Mouse (Mus musculus): Measurements from ENCODE around the gene Dusp7. TPM values are rescaled to one million over a fixed set of nuclear protein-coding genes. Genes with fewer than 3 reads are reported as not detected.

Gene Dusp7
- polyA plus RNA-seq, 1 experiment from 2014 or later = 16.9 TPM

DNA sequence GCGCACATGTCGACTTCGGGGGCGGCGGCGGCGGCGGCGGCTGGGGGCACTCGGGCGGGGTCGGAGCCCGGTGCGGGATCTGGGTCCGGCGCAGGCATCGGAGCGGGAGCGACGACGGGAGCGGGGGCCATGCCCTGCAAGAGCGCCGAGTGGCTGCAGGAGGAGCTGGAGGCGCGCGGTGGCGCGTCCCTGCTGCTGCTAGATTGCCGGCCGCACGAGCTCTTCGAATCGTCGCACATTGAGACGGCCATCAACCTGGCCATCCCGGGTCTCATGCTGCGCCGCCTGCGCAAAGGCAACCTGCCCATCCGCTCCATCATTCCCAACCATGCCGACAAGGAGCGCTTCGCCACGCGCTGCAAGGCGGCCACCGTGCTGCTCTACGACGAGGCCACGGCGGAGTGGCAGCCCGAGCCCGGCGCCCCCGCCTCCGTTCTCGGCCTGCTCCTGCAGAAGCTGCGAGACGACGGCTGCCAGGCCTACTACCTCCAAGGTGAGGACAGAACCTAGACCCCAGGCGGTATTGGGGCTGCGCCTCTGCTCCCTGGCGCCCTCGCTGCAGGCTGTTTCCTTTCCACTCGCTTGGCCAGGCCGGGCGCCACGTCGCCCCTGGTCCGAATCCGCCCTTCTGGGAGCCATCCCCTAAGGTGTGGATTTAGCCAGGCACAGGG, 534 bp downstream of the Dusp7 start:
- under 1% methylated on average over 72 of the region's 72 CpGs for WGBS
- H3K27ac ChIP-seq (ENCODE audit: poor library complexity, severe bottlenecking) = peak overlapping the region; percentile 92
- 0 out of 2 replicates have a peak, but pooled peaks have one; percentile 5 for ATAC-seq (ENCODE audit: insufficient number of reproducible peaks, low FRiP score)
- peaks cover 29% of the 10 kb centered on the region for H3K36me3 ChIP-seq
- H3K9me3 ChIP-seq (replicated peaks) = no peaks in the 10 kb centered on the region
- H3K4me3 ChIP-seq = peak overlapping the region; percentile 80
- H3K4me1 ChIP-seq (replicated peaks) = peaks cover 57% of the 10 kb centered on the region
- H3K4me2 ChIP-seq = peak overlapping the region; percentile 94
- H3K9ac ChIP-seq = peak overlapping the region; percentile 91
- no peaks in the 10 kb centered on the region for H3K27me3 ChIP-seq (replicated peaks)

DNA sequence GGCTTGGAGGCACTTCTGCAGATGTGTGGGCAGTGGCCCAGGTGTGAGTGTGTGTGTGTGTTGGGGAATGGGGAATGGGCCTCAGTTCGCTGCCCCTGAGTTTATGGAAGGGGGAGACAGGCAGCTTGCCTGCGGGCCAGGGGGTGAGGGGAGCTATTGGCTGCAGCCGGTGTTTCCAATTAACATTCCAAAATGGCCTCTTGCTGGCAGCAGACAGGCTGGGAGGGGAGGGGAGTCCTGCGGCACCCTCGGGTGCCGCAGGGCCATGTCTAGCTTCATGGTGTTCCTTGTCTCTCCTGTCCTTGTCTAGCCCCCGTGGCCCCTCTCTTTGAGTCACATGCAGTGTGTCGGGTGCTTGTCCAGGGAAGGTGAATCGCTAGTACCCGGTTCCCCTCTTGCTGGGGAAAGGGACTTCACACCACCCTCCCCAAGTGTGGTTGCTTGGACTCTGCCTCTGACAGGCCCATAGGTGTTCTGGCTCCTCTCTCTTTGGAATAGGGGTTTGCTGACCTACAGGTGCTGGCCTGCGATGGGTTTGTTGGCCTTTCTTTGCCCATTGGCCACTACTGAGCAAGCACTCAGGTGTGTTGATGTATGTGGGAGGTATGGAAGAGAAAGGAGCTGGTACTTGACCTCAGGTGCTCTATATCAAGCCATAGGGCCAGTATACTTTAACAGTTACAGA, 1.5 kb downstream of the Dusp7 start:
- Histone ChIP-seq H3K9ac (peak overlapping the region; percentile 91), H3K36me3 (peaks cover 36% of the 10 kb centered on the region), H3K4me2 (peak overlapping the region; percentile 94), H3K27me3 (replicated peaks) (no peaks in the 10 kb centered on the region), H3K9me3 (replicated peaks) (no peaks in the 10 kb centered on the region), H3K27ac (ENCODE audit: poor library complexity, severe bottlenecking) (peak overlapping the region; percentile 92), H3K4me3 (peak overlapping the region; percentile 80), H3K4me1 (replicated peaks) (peaks cover 56% of the 10 kb centered on the region)
- no peak for ATAC-seq (ENCODE audit: insufficient number of reproducible peaks, low FRiP score)
- WGBS = 8% methylated on average over 11 of the region's 11 CpGs

DNA sequence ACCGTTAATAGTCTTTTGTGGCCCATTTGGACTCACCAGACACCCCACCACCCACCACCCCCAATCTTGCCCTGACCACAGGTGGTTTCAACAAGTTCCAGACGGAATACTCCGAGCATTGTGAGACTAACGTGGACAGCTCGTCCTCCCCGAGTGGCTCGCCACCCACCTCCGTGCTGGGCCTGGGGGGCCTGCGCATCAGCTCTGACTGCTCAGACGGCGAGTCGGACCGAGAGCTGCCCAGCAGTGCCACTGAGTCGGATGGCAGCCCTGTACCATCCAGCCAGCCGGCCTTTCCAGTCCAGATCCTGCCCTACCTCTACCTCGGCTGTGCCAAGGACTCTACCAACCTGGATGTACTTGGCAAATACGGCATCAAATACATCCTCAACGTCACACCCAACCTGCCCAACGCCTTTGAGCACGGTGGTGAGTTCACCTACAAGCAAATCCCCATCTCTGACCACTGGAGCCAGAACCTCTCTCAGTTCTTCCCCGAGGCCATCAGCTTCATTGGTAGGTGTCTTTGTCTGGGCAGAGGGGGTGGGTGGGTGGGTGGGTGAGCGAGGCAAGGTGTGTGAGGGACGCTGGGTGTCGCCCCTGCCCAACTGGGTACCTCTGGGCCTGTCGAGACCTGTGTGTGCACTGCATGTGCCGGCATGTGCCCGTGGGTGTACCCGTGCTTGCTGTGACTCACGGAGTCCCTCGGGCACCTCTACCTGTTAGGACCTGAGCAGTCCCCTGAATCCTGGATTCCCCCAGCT, 2.4 kb downstream of the Dusp7 start:
- WGBS = 84% methylated on average over 30 of the region's 30 CpGs
- Histone ChIP-seq H3K9me3 (replicated peaks) (no peaks in the 10 kb centered on the region), H3K4me3 (peak overlapping the region; percentile 80), H3K4me1 (replicated peaks) (peaks cover 52% of the 10 kb centered on the region), H3K4me2 (peak overlapping the region; percentile 94), H3K27me3 (replicated peaks) (no peaks in the 10 kb centered on the region), H3K9ac (peak overlapping the region; percentile 91), H3K27ac (ENCODE audit: poor library complexity, severe bottlenecking) (peak overlapping the region; percentile 49; the same call in 1 of the 2 replicates), H3K36me3 (peaks cover 40% of the 10 kb centered on the region)
- ATAC-seq (ENCODE audit: insufficient number of reproducible peaks, low FRiP score) = no peak

DNA sequence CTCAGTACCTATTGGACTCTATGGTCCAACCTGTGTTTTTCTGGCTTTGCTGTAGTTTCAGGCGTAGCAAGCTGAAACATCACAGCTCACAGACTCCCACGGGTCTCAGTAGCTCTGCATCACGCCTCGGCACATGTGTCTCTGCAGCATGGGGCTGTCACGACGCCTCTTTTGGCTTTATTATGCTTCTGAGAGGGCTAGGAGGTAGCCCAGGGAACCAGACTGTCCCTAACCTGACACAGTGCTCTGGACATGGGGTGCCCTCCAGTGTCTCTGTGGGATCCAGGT, 2.9 kb downstream of the Dusp7 start:
- Histone ChIP-seq H3K4me1 (replicated peaks) (peaks cover 47% of the 10 kb centered on the region), H3K27me3 (replicated peaks) (no peaks in the 10 kb centered on the region), H3K4me2 (peak overlapping the region; percentile 94), H3K9ac (peak overlapping the region; percentile 59), H3K36me3 (peaks cover 41% of the 10 kb centered on the region), H3K9me3 (replicated peaks) (no peaks in the 10 kb centered on the region), H3K4me3 (peak overlapping the region; percentile 80; the same call in 1 of the 2 replicates), H3K27ac (ENCODE audit: poor library complexity, severe bottlenecking) (peak overlapping the region; percentile 49)
- 61% methylated on average over 6 of the region's 6 CpGs for WGBS
- no peak for ATAC-seq (ENCODE audit: insufficient number of reproducible peaks, low FRiP score)

DNA sequence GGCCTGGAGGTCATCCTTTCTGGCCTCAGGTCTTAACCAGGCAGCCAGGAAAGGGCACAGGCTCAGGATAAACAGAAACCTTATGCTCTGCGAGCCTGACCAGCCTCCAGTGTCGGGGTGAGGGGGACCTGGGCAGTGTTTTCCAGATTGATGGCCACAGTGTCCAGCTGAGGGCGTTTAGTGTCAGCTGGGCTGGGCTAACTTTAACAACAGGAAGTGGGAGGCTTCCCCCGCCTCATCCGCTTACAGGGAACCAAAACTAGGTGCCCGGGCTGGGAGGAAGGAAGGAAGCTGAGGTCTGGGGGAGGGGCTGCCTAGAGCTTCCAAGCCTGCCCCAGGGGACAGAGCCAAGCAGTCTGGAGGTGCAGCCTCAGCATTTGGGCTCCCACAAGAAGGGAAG, 3.3 kb downstream of the Dusp7 start:
- Histone ChIP-seq H3K27ac (ENCODE audit: poor library complexity, severe bottlenecking) (peak overlapping the region; percentile 49), H3K4me3 (0 out of 2 replicates have a peak overlapping the region, but pooled peaks have one; percentile 80), H3K36me3 (peaks cover 41% of the 10 kb centered on the region), H3K9ac (peak overlapping the region; percentile 59), H3K9me3 (replicated peaks) (no peaks in the 10 kb centered on the region), H3K4me2 (peak overlapping the region; percentile 94), H3K27me3 (replicated peaks) (no peaks in the 10 kb centered on the region), H3K4me1 (replicated peaks) (peaks cover 43% of the 10 kb centered on the region)
- no peak for ATAC-seq (ENCODE audit: insufficient number of reproducible peaks, low FRiP score)
- WGBS = 10% methylated on average over 6 of the region's 6 CpGs

DNA sequence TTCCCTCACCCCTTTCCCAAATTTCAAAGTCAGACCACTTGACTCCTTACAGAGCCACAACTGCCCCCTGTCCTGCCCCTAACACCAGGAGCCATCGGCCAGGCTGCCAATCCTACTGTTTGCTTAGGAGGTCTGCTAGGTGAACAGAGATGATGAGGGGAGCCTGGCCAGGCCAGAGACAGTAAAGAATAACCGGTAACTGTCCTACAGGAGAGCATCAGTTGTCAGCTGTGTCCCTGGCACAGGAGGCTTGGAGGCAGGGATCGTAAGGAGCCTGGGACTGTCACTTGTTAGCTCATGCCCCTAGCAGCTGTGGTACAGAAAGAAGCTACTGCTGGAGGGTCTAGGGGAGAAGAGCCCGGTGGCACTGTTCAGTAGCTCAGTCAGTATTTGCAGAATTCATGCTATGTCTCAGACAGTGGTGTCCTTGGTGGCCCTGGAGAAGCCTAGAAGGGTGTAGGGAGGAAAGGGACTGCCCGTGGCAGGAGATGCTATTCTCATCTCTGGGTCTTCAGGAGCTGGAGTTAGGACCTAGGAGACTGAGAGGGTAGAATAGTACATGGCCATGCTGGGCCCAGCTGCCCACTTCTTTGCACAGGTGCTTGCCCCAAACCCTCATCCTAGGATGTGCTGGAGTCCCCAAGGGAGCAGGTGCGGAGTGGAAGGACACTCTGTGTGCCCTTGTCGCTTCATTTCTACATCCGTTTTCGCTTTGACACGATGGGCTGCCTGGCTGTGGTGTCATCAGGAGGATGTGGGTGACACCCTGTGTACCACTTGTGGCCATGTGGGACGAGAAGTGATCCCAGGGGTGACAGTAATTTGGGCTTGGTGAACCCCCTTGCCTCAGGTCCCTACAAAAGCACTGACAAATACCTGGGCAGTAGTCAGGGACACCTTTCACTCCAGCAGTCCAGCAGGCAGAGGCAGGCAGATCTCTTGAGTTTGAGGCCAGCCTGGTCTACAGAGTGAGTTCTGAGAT, 4.3 kb downstream of the Dusp7 start:
- peak overlapping the region; percentile 49; the same call in 1 of the 2 replicates for H3K27ac ChIP-seq (ENCODE audit: poor library complexity, severe bottlenecking)
- 0 out of 2 replicates have a peak overlapping the region, but pooled peaks have one; percentile 80 for H3K4me3 ChIP-seq
- peaks cover 51% of the 10 kb centered on the region for H3K36me3 ChIP-seq
- H3K27me3 ChIP-seq (replicated peaks) = no peaks in the 10 kb centered on the region
- ATAC-seq (ENCODE audit: insufficient number of reproducible peaks, low FRiP score) = no peak
- H3K4me1 ChIP-seq (replicated peaks) = peaks cover 38% of the 10 kb centered on the region
- H3K9ac ChIP-seq = peak overlapping the region; percentile 59; the same call in 1 of the 2 replicates
- no peaks in the 10 kb centered on the region for H3K9me3 ChIP-seq (replicated peaks)
- H3K4me2 ChIP-seq = peak overlapping the region; percentile 94
- 88% methylated on average over 11 of the region's 11 CpGs for WGBS

DNA sequence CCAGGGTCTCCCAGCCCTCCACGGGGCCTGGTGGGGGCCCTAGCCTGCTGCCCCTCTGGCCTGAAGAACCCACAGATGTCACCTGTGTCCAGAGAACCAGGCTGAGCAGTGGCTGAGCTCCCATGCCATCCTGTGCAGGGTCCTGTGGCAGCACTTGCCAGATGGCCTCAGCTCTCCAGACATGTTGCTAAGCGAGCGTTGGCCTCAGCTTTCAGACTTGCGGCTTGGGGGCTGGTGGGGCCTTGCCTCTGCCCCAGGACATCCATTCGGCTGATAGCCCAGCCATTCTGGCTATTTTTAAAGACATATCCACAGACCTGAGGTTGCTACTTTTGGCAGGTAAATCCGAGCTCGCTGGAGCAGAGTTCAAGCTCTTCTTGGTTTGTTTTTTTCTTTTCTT, 5.5 kb downstream of the Dusp7 start:
- WGBS = 77% methylated on average over 7 of the region's 7 CpGs
- no peak for ATAC-seq (ENCODE audit: insufficient number of reproducible peaks, low FRiP score)
- no peaks in the 10 kb centered on the region for H3K9me3 ChIP-seq (replicated peaks)
- H3K36me3 ChIP-seq = peaks cover 57% of the 10 kb centered on the region
- H3K27me3 ChIP-seq (replicated peaks) = no peaks in the 10 kb centered on the region
- H3K4me2 ChIP-seq = no peak overlapping the region
- no peak overlapping the region; the same call in 1 of the 2 replicates for H3K9ac ChIP-seq
- H3K4me3 ChIP-seq = no peak overlapping the region
- H3K27ac ChIP-seq (ENCODE audit: poor library complexity, severe bottlenecking) = no peak overlapping the region
- H3K4me1 ChIP-seq (replicated peaks) = peaks cover 42% of the 10 kb centered on the region

DNA sequence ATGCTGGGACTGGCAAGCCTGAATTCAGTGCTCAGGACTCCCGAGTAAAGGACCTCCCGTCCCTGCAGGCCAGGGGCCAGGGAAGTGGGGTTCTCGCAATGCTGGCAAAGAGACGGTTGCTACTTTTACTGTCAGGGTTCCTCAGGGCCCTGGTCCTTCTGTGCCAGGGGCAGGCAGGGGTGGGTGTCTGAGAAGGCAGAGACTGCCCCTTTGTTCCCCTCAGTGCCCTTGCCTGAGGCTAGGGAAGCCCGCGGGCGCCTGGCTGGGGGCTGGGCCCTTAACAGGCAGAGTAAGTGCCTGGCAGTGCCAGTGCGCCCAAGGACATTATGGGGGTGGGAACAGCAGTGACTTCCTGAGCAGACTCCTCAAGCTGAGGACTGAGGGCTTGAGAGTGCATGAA, 8.8 kb downstream of the Dusp7 start:
- WGBS = 81% methylated on average over 8 of the region's 8 CpGs
- Histone ChIP-seq H3K27me3 (replicated peaks) (no peaks in the 10 kb centered on the region), H3K9me3 (replicated peaks) (no peaks in the 10 kb centered on the region), H3K4me1 (replicated peaks) (peaks cover 19% of the 10 kb centered on the region), H3K4me3 (no peak overlapping the region), H3K36me3 (peaks cover 45% of the 10 kb centered on the region), H3K9ac (no peak overlapping the region), H3K4me2 (no peak overlapping the region), H3K27ac (ENCODE audit: poor library complexity, severe bottlenecking) (no peak overlapping the region)
- no peak for ATAC-seq (ENCODE audit: insufficient number of reproducible peaks, low FRiP score)

DNA sequence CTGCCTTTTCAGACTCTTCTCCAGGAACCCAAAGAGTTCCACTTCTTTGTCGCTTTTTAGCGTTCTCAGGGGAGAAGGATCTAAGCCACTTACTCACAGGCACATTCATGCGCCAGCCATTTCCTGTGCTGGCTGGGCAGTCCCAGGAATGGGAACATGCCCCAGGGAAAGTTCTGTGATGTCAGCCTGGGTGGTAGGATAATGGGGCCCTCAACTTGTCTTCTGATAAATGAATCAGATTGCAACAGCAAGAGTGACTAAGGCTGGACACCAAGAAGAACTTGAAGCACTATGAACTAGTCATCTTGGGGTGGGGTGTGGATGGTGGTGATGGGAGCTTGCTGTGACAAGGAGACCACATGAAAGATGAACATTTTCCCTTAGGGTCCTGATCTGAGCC, 9.6 kb downstream of the Dusp7 start:
- H3K36me3 ChIP-seq = peaks cover 37% of the 10 kb centered on the region
- H3K27ac ChIP-seq (ENCODE audit: poor library complexity, severe bottlenecking) = no peak overlapping the region
- WGBS = 64% methylated on average over 3 of the region's 3 CpGs

DNA sequence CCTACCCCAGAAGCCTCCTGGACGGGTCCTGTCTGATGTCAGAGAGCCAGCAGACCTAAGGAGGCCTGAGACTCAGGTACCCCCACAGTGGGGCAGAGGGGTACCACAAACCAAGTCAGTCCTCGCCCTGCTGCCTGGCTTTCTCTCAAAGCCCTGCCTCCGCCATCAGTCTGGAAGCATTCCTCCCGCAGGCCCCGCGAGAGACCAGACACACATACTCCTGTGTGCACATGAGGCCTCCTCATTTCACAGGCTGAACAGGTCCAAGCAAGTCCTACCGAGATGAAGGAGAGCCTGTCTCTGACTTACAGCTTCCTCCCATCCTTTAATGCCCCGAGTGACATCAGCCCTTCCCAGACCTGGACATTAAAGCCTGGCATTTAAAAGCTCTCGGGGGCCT, 10.3 kb downstream of the Dusp7 start:
- Histone ChIP-seq H3K27me3 (replicated peaks) (no peaks in the 10 kb centered on the region), H3K4me1 (replicated peaks) (peaks cover 17% of the 10 kb centered on the region), H3K27ac (ENCODE audit: poor library complexity, severe bottlenecking) (no peak overlapping the region), H3K4me3 (no peak overlapping the region), H3K4me2 (no peak overlapping the region), H3K9ac (no peak overlapping the region), H3K9me3 (replicated peaks) (no peaks in the 10 kb centered on the region), H3K36me3 (peaks cover 30% of the 10 kb centered on the region)
- ATAC-seq (ENCODE audit: insufficient number of reproducible peaks, low FRiP score) = no peak
- WGBS = 56% methylated on average over 9 of the region's 9 CpGs

More for the DNA sequence above, 9.6 kb downstream of the Dusp7 start:
- Histone ChIP-seq H3K4me1 (replicated peaks) (peaks cover 12% of the 10 kb centered on the region), H3K9ac (no peak overlapping the region), H3K4me2 (no peak overlapping the region), H3K27me3 (replicated peaks) (no peaks in the 10 kb centered on the region), H3K9me3 (replicated peaks) (no peaks in the 10 kb centered on the region), H3K4me3 (no peak overlapping the region)
- ATAC-seq (ENCODE audit: insufficient number of reproducible peaks, low FRiP score) = no peak

Measured in heart, embryonic 12.5 days (tissue).